Mouse (Mus musculus) urinary bladder, postnatal 10 days (tissue): ENCODE data around the gene Ubc.

ENCODE experiments used
- DNase-seq: peaks from one replicate; pipeline ENCODE4 v3.0.0; 2022; ENCODE audit warnings: low spot score

Gene Ubc

DNA sequence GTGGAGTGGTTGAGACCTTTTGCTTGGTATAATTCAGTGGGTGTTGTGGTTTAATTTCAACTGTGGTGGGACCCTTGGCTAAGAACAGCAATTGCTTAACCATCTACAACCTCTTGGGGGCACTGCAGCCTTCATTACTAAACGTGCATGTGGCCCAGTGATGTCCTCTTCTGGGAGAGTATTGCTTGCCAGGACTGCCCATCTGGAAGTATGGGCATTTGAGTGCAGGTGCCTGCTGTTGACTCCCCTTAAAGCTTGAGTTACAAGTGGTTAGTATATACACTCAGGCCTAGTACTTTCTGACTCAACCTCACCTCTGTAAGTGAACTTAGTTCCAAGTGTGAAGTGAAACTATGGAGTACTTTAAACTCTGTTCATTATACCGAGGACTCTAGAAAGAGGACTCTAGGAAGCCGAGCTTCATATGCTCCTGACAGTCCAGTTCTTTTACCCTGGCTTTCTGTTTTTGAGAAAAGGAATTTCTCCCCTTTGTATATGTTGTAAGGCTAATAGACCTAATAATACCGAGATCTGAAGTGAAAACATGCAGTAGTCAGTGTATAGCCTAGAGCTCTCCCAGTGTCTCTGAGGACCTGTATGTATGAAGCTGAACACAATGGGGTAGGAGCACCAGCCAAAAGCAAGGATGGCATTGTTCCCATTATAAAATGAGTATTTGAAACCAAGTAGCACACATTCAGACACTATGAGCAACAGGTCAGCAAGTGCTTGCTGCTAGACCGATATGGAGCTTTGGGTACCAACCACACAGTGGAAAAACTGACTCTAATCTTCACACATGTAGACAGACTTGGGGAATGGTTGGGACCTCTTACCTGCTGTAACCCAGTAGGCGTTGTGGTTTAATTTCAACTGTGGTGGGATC lies 7.1 kb downstream of the Ubc start:
- no peak for DNase-seq

DNA sequence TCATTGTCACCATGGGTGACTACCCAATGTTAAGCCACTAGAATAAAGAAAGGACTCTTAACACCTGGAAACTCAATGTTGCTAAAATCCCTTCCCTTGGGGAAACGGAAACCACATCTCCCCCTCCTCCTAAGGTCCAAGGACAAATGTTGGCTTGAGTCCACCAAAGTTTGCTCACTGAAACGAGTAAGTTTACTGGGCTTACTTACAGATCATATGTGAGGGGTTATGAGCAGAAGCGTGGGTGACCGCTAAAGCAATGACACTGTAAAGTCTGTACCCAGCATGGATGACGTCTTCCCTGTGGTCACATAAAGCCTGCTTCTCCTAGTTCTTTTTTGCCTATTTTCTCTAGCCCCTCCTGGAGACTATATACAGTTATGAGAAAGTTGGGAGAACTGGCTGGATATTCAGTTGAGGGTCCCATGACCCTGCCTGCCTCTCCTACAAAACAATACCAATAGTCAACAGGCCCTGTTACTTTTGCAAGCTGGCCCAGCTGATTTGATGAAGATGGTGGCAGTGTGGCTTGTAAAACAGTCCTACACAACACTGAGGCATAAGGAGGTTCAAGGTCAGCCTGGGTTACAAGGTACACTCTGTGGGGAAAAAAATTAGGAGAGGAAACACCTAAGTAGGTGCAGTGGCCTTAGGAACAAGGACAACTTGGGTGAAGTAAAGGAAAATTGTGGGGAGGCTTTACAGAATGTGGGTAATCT lies 7.9 kb downstream of the Ubc start:
- DNase-seq, result no peak

DNA sequence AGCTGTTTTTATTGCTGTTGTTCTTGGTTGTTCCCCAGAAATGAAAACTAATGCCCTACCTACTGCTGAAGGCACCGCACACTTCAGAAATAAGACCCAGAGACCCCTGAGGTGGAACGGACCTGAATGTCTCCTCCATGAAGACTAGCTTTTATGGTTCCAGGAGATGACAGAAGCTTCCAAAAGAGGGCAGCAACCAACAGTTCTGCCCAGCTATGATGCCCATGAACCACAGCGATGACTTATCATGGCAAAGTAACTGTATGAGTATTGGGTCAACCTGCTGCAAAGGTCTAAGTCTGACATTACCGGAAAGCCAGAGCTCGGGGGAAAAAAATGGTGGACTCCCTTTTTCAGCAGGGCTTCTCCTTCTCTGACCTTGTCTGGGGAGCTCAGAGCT lies 11.1 kb downstream of the Ubc start:
- DNase-seq, result no peak

DNA sequence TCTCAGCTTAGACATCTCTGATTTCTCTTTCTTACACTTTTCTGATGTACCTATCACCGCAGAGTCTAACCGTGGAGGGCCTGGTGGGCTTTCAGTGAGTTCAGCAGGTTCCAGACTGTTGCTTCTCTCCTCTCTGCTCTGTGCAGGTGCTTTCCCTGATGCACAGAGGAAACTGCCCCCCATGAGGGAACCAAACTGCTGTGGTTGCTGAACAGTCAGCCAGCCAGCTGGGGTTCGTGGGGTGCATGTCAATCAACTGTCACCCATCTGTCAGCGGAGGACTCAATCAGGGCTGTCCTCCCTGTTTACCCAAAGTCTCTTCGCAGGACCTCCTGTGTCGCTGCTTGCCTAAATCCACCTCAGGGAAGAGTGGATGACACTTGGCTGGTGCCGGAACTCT lies 12.8 kb downstream of the Ubc start:
- no peak for DNase-seq

DNA sequence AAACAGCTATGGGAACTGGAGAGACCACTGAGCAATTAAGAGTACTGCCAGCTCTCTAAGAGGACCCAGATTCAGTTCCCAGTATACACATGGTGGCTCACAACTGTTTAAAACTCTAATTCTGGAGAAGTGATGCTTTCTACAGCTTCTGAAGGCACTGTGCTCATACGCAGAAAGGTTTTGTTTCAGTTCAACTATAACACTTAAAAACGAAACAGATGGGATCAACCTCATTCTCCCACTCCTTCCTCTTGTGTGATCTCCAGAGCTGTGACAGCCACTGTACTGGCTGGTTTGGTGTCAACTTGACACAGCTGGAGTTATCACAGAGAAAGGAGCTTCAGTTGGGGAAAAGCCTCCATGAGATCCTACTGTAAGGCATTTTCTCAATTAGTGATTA lies 14.1 kb downstream of the Ubc start:
- no peak for DNase-seq

DNA sequence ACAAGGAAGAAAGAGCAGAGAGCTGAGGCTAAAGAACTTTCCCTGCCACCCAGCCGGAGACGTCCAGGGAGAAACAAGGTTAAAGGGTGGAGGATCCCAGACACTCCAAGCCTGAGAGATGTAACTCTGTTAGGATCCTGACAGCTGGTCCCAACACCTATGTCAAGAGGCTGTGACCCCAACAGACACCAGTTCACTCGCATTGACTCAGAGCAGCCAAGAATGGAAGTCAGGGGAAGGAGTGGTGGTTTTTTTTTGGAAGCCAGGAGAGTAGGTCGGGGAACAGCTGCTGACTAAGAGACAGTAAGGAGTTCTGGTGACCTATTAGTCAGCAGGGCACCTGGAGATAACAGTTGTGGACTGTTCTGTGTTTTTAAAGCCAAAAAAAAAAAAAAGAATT lies 18.0 kb downstream of the Ubc start:
- no peak for DNase-seq

DNA sequence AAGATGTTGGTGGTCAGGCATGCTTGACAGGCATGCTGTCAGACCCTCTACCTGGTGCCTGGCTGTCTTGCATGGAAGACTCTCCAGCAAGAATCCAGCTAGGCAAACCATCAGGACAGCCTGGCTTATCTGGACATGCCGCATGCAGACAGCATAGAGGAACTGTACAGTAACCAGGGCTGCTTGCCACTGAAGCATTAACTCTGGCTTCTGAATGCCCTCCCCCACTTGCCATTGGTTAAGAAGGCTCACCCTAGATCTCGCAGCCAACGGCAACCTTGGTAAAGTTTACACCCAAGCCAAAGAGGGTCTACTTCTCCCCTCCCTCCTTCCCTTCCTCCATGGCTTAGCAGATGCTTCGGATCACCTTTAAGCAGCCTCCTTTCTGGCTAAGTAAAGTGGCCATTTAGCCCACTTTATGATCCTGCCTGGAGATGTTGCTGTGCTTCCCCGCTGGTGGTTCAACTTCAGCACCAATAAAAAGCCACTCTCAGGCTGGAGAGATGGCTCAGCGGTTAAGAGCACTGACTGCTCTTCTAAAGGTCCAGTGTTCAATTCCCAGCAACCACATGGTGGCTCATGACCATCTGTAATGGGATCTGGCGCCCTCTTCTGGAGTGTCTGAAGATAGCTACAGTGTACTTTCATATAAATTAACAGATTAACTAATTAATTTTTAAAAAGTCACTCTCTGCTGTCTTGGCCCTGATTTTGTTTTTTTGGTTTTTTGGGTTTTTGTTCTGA lies 18.9 kb downstream of the Ubc start:
- DNase-seq, result no peak

DNA sequence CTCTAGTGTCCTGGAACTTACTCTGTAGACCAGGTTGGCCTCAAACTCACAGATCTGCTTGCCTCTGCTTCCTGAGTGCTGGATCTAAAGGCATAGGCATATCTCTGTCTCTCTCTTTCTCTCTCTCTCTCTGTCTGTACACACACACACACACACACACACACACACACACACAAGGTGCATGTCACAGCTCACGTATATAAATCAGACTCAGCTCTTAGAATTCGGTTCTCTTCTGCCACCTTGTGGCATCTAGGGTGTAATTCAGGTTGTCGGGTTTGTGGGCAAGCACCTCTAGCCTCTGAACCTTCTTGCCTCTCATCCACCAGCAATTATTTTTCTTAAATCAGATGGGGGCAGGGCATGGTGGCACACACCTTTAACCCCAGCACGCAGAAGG lies 21.4 kb downstream of the Ubc start:
- DNase-seq, result no peak

DNA sequence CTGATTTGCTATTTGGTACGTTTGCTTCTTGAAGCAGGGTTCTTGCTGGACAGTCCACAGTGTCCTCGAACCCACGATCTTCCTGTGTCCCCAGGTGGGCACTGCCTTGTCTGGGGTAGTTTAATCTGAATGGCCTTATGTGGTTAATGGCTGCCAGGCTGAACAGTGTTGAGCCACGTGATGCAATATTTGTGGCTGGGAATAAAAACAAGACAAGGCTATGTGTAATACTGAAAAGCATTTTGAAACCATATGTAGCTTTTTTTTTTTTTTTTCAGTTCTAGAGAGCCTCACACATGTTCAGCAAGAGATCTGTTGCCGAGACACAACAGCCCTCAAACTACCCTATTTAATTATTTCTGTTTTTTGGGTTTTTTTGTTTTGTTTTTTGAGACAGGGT lies 21.8 kb downstream of the Ubc start:
- no peak for DNase-seq

DNA sequence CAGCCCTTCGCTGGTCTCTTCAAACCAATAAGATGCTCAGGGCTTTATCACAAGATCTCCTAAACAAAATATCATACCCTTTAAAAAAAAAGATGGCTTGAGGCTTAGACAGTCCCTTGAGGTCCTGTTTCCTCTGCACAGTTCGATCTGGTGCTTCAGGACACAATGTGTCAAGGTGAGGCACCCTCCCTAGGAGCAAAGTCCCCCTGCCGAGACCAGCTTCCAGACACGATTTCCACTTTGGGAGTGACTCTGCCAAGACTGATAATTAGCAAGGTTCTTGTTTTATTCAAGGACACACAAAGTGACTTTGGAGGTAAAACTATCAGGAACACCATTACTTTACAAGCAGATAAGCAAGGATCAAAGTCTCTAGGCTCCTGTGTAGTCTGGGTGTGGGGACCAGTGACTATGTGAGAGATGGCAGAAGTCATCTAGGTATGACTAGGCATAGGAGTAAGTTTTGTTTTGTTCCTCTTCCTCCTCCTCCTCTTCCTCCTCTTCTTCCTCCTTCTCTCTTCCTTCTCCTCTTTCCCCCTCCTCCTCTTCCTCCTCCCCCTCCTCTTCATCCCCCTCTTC lies 25.1 kb downstream of the Ubc start:
- no peak for DNase-seq

DNA sequence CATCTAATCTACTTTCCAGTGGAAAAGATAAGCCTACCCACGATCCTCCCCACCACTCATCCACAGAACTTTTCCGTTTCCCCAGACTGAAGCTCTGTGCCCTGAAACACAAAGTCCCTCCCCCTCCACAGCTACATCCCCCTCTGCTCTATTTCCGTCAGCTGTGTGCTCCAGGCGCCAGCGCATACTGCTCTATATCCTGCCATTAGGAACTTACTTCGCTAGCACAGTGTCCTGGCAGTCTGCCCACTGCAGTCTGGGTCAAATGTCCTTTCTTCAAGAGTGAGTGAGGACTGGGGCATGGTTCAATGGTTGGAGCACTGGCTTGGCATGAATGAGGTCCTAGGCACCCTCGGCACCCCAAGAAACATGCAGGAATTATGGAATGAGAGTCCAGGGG lies 26.1 kb downstream of the Ubc start:
- DNase-seq, result no peak

DNA sequence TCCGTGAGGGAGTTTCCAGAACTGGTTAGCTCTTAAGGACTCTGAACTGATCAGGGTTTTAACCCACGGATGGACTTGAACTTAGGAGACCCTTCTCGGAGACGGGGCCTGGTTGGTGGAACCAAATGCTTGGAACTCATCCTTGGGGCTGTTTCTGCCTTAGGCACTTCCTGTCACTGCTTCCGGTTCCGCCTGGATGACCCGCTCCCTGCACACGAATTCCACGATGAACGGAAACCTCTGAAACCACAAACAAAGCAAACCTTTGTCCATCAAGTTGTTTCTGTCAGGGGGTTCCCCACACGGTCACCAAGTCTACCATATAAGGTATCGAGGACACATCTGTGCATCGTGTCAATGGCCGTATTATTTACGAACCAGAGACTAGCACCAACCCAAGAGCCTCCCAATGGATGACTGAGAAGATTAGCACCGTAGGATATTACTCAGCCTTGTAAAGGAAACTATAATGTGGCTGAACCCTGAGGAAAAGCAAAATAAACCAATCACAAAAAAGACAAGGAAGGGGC lies 29.0 kb downstream of the Ubc start:
- DNase-seq, result no peak

DNA sequence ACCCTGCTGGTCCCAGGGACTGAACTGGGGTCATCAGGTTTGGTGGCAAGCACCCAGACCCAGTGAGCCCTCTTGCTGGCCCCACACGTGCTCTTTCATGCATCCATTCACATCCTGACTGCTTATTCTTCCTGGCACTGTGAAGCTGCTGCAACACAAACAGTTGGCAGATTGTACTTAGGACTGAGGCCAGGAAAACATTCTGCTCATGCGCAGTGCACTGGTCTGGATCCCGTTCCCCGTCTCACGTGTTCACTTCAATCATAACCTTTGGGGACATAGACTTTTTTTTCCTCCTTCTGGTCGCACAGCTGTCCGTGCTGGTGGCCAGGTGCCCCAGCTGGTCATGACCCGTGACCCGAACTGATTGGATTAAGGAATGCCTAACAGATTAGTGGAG lies 29.4 kb downstream of the Ubc start:
- no peak for DNase-seq

DNA sequence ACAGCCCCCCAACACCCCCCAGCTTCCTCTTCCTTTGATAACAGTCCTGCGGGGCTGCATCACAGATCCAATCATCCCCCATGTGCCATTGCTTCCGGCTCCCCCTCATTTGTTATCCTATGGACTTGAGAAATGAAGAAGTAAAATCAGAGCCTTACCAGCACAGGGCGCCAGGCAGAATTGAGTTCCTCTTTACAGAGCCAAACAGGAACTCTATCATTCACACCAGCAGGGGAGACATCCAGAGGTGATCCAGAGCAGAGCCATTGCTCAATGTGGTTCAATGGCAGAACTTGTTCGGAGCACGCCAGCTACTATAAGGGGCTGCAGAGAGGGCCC lies 31.8 kb downstream of the Ubc start:
- no peak for DNase-seq

DNA sequence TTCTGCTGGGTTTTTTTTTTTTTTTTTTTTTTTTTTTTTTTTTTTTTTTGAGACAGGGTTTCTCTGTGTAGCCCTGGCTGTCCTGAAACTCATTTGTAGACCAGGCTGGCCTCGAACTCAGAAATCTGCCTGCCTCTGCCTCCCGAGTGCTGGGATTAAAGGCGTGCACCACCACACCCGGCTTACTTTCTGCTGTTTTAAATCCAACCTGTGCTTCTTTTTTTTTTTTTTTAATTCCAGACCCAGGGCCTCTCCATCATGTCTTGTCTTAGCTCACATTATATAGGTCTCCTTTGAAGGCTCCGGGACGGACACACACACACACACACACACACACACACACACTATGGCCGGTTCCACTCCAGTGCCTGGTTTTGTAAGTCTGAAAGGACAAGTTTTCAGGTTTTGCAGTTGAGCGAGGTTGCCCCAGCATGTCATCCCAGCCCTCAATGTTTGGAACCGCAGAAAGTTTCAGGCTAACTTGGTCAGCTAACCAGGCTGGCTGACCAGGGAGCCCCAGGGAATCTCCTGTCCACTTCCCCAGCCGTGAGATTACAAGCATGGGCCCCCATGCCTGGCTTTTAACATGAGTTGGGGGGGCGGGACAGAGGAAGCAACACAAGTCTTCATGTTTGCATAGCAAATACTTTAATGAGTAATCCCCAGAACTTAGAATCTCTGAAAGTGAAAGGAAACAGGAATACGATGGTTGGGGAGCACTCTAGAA lies 32.3 kb downstream of the Ubc start:
- DNase-seq, result no peak

DNA sequence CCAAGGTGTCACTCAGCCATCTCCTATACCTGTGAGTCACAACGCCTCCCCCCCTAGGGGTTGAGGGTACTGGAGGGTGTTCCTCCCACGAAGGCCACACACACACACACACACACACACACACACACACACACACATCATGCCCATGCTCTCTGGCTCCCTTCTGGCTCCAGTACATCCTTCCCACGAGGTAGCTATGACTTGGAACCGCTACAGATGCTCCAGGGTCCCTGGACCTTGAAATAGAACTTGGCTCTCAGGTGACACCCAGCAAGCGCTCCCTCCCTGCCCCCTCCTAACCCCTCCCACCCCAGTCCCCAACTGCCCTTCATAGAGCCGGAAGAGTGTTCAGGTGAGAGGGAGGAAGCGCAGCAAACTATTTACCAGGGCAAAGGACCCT lies 34.4 kb downstream of the Ubc start:
- DNase-seq, result no peak

DNA sequence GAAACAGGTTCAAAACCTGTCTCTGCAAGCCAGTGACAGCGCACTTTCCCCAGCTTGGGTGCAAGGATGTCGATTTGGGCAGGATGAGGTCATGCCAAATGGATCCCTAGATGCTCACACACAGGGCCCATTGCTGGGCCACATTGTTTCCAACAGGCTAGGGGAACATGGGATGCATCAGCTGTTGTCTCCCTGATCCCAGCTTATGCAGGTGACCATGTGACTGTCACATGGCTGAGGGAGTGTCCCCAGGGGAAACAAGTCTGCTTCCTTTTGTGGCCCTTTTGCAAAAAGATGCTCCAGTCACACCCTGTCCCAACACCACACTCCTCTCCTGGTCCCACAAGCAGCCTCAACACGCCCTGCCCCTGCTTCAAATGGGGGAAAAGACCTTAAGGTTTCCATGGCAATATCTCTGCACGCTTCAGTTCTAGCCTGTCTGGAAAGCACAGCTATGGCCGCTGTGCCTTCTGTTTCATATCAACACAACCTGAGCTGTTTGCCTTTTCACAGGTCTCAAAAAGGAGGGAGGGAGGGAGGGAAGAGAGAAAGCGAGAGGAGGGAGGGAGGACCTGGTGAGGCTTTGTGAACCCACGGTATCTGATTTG lies 35.0 kb downstream of the Ubc start:
- no peak for DNase-seq

DNA sequence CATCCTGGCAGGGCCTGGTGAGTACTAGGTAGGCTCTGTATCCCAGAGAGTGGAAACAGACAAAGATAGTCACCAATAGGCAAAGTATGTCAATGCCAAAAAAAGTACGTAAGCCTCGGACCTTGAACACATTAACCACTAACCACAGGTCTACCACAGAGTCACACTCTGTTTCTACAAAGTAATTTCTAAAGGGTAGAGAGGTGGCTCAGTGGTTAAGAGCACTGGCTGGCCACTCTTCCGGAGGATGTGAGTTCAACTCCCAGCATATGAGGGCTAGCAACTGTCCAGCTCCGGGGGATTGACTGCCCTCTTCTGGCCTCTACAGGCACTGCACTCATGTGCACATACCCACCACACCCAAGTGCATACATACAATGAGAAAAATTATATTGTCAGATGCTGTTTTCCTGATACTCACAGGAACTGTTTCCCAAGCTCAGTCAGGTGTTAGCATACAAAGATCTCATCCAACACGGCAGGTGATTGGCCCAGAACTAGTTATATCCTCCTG lies 37.2 kb downstream of the Ubc start:
- no peak for DNase-seq

DNA sequence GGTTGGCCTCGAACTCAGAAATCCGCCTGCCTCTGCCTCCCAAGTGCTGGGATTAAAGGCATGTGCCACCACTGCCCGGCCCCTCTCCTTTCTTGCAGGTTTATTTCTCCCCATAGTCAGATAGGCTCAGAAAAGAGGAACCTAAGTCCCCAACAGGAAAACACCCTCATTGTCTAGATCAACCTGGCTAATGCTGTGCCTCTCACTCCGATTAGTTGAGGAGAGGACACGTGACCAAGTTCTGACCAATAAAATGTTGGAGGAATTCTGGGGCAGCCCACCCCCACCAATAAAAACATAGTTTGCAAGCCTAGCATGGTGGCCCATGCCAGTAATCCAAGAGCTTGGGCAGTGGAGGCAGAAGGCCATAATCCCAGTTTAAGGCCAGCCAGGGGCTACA lies 38.1 kb downstream of the Ubc start:
- no peak for DNase-seq

DNA sequence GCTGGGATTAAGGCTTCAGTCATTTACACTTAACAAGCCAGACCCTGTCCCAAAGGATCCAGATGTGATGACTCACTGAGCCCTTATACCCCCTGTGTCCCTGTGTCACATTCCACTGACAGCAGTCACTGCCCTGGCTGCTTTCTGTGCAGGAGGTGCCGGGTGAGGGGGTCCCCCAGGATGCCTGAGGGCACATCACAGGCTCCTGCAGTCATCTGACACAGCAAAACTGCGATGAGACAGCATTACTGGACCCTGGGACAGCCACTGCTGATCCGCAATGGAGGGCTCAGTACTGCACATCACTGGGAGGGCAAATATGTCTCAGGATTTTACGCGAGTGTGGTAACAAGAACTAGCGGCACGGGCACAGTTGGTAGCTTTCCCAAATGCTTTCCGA lies 38.9 kb downstream of the Ubc start:
- no peak for DNase-seq

DNA sequence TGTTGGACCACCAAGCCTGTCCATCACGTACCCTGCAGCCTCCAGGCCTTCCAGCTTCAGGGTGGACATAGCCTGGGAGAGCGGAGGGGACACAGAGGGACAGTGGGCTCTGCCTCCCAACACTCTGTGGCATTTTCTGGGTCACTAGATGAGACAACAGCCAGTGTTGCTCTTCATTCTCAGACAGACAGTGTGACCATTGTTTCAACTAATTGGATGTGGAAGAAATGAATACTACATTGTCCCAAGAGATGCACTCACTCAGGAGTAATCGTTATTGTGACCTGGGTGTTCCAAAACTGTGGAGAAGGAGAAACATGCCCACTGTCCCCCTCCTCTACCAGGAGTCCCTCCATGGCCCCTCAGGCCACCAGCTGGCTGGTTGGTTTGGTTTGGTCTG lies 40.6 kb downstream of the Ubc start:
- DNase-seq, result no peak
